ENCODE assay signal across 8 mouse cellular contexts in genomic region chr17:56289371-56290331, GRCm38 (mm10). TPM values are rescaled to one million over a fixed set of nuclear protein-coding genes. Genes with fewer than 3 reads are reported as not detected.
DNase-seq lines count a peak whose midpoint lies in the region; ATAC-seq lines count a peak whose summit lies in the region.

No protein-coding gene starts in this region.

- peak; percentile 33; the same call in 1 of the 2 replicates for ATAC-seq in heart, embryonic 14.5 days (ENCODE audit: insufficient number of reproducible peaks, insufficient read depth, low FRiP score, low read depth)
- ATAC-seq in megakaryocyte progenitor cell, adult 5-6 weeks (replicated peaks; ENCODE audit: poor library complexity), result peak; percentile 16

- WGBS in heart, embryonic 14.5 days, result 3% methylated on average over 23 of the region's 23 CpGs

- intact Hi-C loops in left cerebral cortex, postnatal 36 days (cut with DNase I), result loop anchor here (5.0 kb wide), 1 partner anchor 63 kb away; no protein-coding TSS in a partner anchor

- H3K9ac ChIP-seq in heart, embryonic 14.5 days (ENCODE audit: low read length), result peak overlapping the region; percentile 89

- H3K36me3 ChIP-seq in heart, embryonic 14.5 days (ENCODE audit: control insufficient read depth, insufficient read depth, low read length), result peaks cover 25% of the 10 kb centered on the region

- H3K9me3 ChIP-seq in heart, embryonic 14.5 days (ENCODE audit: control insufficient read depth, low read length), result no peaks in the 10 kb centered on the region

- H3K4me1 ChIP-seq in heart, embryonic 14.5 days (ENCODE audit: control insufficient read depth in 2 of 2, insufficient read depth in 2 of 2, low read length in 2 of 2), result peaks cover 20 to 30% of the 10 kb centered on the region in 2 experiments

- peak overlapping the region; percentile 73 to 97 for H3K27ac ChIP-seq in heart, embryonic 14.5 days (replicated peaks in 1 of 2; ENCODE audit: control insufficient read depth in 1 of 2, insufficient read depth in 1 of 2, low read depth in 2 of 2, low read length in 2 of 2)

- H3K4me2 ChIP-seq in heart, embryonic 14.5 days (ENCODE audit: low read length), result peak overlapping the region; percentile 90

- peak; percentile 56 for DNase-seq in ovary, postnatal 36 days (ENCODE audit: low spot score)
- no peak for DNase-seq in ovary, adult 18-20 months (ENCODE audit: low spot score)
- peak; percentile 87 for DNase-seq in embryo, embryonic 10.5 days (ENCODE audit: low spot score)
- peak; percentile 70 to 73 for DNase-seq in kidney, postnatal 36 days
- peak; percentile 62 for DNase-seq in testis, postnatal 14 days (ENCODE audit: low spot score)
- DNase-seq in left cerebral cortex, postnatal 36 days (ENCODE audit: low spot score in 2 of 2), result no peak

- no peaks in the 10 kb centered on the region for H3K27me3 ChIP-seq in heart, embryonic 14.5 days (ENCODE audit: control insufficient read depth, insufficient read depth, low read length)

- peak overlapping the region; percentile 59 to 67 for H3K4me3 ChIP-seq in heart, embryonic 14.5 days (ENCODE audit: control insufficient read depth in 1 of 2, insufficient read depth in 1 of 2, low read depth in 1 of 2, low read length in 2 of 2)

RNA-seq across cellular contexts. Expression of gene Plin3, which starts 3.0 kb away (rescaled TPM):
- polyA plus RNA-seq in heart, embryonic 14.5 days (2014; fragmentation: Nextera tagmentation; extraction: Ambion mirVana), result 66.4 and 70.9 TPM in 2 replicates
- 7.3 and 8.1 TPM in 2 replicates for total RNA-seq in megakaryocyte progenitor cell, adult 5-6 weeks (2015)
- 28.1 TPM in 2 replicates for total RNA-seq in megakaryocyte progenitor cell, adult 5-6 weeks (2017)
- total RNA-seq in left cerebral cortex, postnatal 36 days (2021), result 10 to 100 TPM in 1 of 2 experiments, 1 to 10 TPM in 1; 9.3 to 10.1 TPM

RNA-seq across cellular contexts. Expression of gene Arrdc5, which starts 10.4 kb away (rescaled TPM):
- polyA plus RNA-seq in heart, embryonic 14.5 days (2014; fragmentation: Nextera tagmentation; extraction: Ambion mirVana), result not detected in 2 replicates
- total RNA-seq in megakaryocyte progenitor cell, adult 5-6 weeks (2015), result not detected in 2 replicates
- total RNA-seq in megakaryocyte progenitor cell, adult 5-6 weeks (2017), result not detected in 2 replicates
- not detected for total RNA-seq in left cerebral cortex, postnatal 36 days (2021)

RNA-seq across cellular contexts. Expression of gene Ticam1, which starts 13.1 kb away (rescaled TPM):
- polyA plus RNA-seq in heart, embryonic 14.5 days (2014; fragmentation: Nextera tagmentation; extraction: Ambion mirVana), result 9.2 and 9.3 TPM in 2 replicates
- total RNA-seq in megakaryocyte progenitor cell, adult 5-6 weeks (2015), result 9.0 and 11.4 TPM in 2 replicates
- 3.0 and 4.1 TPM in 2 replicates for total RNA-seq in megakaryocyte progenitor cell, adult 5-6 weeks (2017)
- total RNA-seq in left cerebral cortex, postnatal 36 days (2021), result 1 to 10 TPM; 4.9 to 5.3 TPM

RNA-seq across cellular contexts. Expression of gene Uhrf1, which starts 13.5 kb away (rescaled TPM):
- polyA plus RNA-seq in heart, embryonic 14.5 days (2014; fragmentation: Nextera tagmentation; extraction: Ambion mirVana), result 42.8 and 44.6 TPM in 2 replicates
- 67.8 and 80.7 TPM in 2 replicates for total RNA-seq in megakaryocyte progenitor cell, adult 5-6 weeks (2015)
- total RNA-seq in megakaryocyte progenitor cell, adult 5-6 weeks (2017), result 151 and 160 TPM in 2 replicates
- total RNA-seq in left cerebral cortex, postnatal 36 days (2021), result 1 to 10 TPM in 1 of 2 experiments, under 1 TPM in 1; 0.82 to 1.3 TPM

RNA-seq across cellular contexts. Expression of gene Fem1a, which starts 33.0 kb away (rescaled TPM):
- polyA plus RNA-seq in heart, embryonic 14.5 days (2014; fragmentation: Nextera tagmentation; extraction: Ambion mirVana), result 23.6 and 25.9 TPM in 2 replicates
- total RNA-seq in megakaryocyte progenitor cell, adult 5-6 weeks (2015), result 15.3 and 15.9 TPM in 2 replicates
- 20.7 and 23.4 TPM in 2 replicates for total RNA-seq in megakaryocyte progenitor cell, adult 5-6 weeks (2017)
- total RNA-seq in left cerebral cortex, postnatal 36 days (2021), result 10 to 100 TPM; 33.0 to 35.4 TPM

Comparison
In these comparisons a context has a peak if more than half of its experiments do, and no peak if none do; other contexts are left out.
1. DNase-seq: peak in ovary, postnatal 36 days (single experiment), embryo, embryonic 10.5 days (single experiment), kidney, postnatal 36 days (2 of 2) and testis, postnatal 14 days (single experiment); none in ovary, adult 18-20 months (single experiment) and left cerebral cortex, postnatal 36 days (0 of 2).